Mouse (Mus musculus) hindbrain, embryonic 11.5 days (tissue): ENCODE measurements at regions not wholly inside any gene's neighbourhood (a gene's known extent, or its start where the extent isn't known, plus 50 kb on each side); places are given as distances from the start of the nearest gene placed in this dataset.

Experiments used
- ATAC-seq: fragments of 200-750 bp; cut with Nextera tagmentation; 2 replicates; pipeline ENCODE4 v1.8.0; 2017; ENCODE audit warnings: mild to moderate bottlenecking, moderate TSS enrichment, moderate library complexity; ENCODE audit not compliant: low FRiP score
- DNase-seq: peaks from one replicate; pipeline ENCODE4 v3.0.0-alpha.2; 2015; ENCODE audit warnings: low spot score
- H3K27ac ChIP-seq: fragments of 300-500 bp; sonication (generic); 2 replicates; pipeline ENCODE4 v1.5.1; 2014; ENCODE audit warnings: mild to moderate bottlenecking, low read depth, low read length
- H3K27me3 ChIP-seq: fragments of 300-500 bp; sonication (generic); 2 replicates; pipeline ENCODE4 v1.6.1; 2014; ENCODE audit warnings: mild to moderate bottlenecking, low read length, moderate library complexity, mixed read lengths; ENCODE audit not compliant: control insufficient read depth, insufficient read depth
- H3K36me3 ChIP-seq: fragments of 300-500 bp; sonication (generic); 2 replicates; pipeline ENCODE4 v1.6.1; 2014; ENCODE audit warnings: mild to moderate bottlenecking, low read length, moderate library complexity, mixed read lengths; ENCODE audit not compliant: control insufficient read depth, insufficient read depth
- H3K4me1 ChIP-seq: fragments of 300-500 bp; sonication (generic); replicated peaks from 2 replicates; pipeline ENCODE4 v1.6.1; 2014; ENCODE audit warnings: low read length, mixed read lengths; ENCODE audit not compliant: control insufficient read depth, insufficient read depth
- H3K4me2 ChIP-seq: fragments of 300-500 bp; sonication (generic); replicated peaks from 2 replicates; pipeline ENCODE4 v1.6.1; 2014; ENCODE audit warnings: mild to moderate bottlenecking, low read depth, low read length
- H3K4me3 ChIP-seq: fragments of 300-500 bp; sonication (generic); 2 replicates; pipeline ENCODE4 v1.5.1; 2014; ENCODE audit warnings: low read depth, low read length
- H3K9ac ChIP-seq: fragments of 300-500 bp; sonication (generic); 2 replicates; pipeline ENCODE4 v1.6.1; 2014; ENCODE audit warnings: low read depth, low read length
- H3K9me3 ChIP-seq: fragments of 300-500 bp; sonication (generic); 2 replicates; pipeline ENCODE4 v1.6.1; 2016; ENCODE audit warnings: low read length; ENCODE audit not compliant: control insufficient read depth
- WGBS: fragments of 180-500 bp; shearing (Covaris S2); extraction: QIAGEN DNeasy Blood & Tissue Kit; methylation state at CpG from one replicate; pipeline ENCODE4 v1.1.7; 2014; 5-methylcytosine and 5-hydroxymethylcytosine counted together

GRCm38 (mm10) chr17:64229225-64229976 is 102.3 kb downstream of the Pja2 start:
- H3K27ac ChIP-seq, result no peak overlapping the region
- WGBS, result 74% methylated on average over 5 of the region's 5 CpGs
- 0 out of 2 replicates have a peak, but pooled peaks have one; percentile 7 for ATAC-seq
- no peak overlapping the region for H3K9ac ChIP-seq
- no peaks in the 10 kb centered on the region for H3K27me3 ChIP-seq
- H3K4me3 ChIP-seq, result no peak overlapping the region
- no peak overlapping the region for H3K4me2 ChIP-seq
- no peak for DNase-seq
- no peaks in the 10 kb centered on the region for H3K36me3 ChIP-seq
- no peaks in the 10 kb centered on the region for H3K4me1 ChIP-seq
- H3K9me3 ChIP-seq, result no peaks in the 10 kb centered on the region

GRCm38 (mm10) chr17:64214599-64214998 is 117.1 kb downstream of the Pja2 start:
- 25% methylated on average over 7 of the region's 7 CpGs for WGBS
- H3K36me3 ChIP-seq, result no peaks in the 10 kb centered on the region
- H3K9ac ChIP-seq, result no peak overlapping the region
- DNase-seq, result no peak
- no peak overlapping the region for H3K4me3 ChIP-seq
- no peaks in the 10 kb centered on the region for H3K27me3 ChIP-seq
- H3K9me3 ChIP-seq, result no peaks in the 10 kb centered on the region
- no peak overlapping the region for H3K27ac ChIP-seq
- no peaks in the 10 kb centered on the region for H3K4me1 ChIP-seq
- H3K4me2 ChIP-seq, result no peak overlapping the region
- ATAC-seq, result no peak

DNA sequence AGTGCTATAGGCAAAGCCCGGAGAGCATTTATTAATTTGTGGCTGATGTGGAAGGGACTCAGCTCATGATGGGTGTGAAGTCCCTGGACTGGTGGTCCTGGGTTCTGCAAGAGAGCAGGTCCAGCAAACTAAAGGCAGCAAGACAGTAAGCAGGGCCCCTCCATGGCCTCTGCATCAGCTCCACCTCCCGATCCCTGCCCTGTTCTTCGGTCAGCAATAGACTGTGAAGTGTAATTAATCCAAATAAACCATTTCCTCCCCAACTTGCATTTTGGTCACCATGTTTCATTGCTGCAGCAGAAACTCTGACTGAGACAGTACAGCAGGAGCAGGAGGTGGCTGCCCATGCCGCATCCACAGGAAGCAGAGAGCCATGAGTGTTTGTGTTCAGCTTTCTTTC is 118.5 kb downstream of the Pja2 start:
- 86% methylated on average over 4 of the region's 4 CpGs for WGBS
- no peak for ATAC-seq
- DNase-seq, result no peak

GRCm38 (mm10) chr17:64211281-64211680 is 120.4 kb downstream of the Pja2 start:
- 90% methylated on average over 8 of the region's 8 CpGs for WGBS
- Histone ChIP-seq H3K27ac (no peak overlapping the region), H3K9me3 (no peaks in the 10 kb centered on the region), H3K4me3 (no peak overlapping the region), H3K4me2 (no peak overlapping the region), H3K36me3 (no peaks in the 10 kb centered on the region), H3K9ac (no peak overlapping the region), H3K4me1 (no peaks in the 10 kb centered on the region), H3K27me3 (no peaks in the 10 kb centered on the region)
- DNase-seq (no peak), ATAC-seq (no peak)

More for the DNA sequence above, 118.5 kb downstream of the Pja2 start:
- Histone ChIP-seq H3K9me3 (no peaks in the 10 kb centered on the region), H3K9ac (no peak overlapping the region), H3K27me3 (no peaks in the 10 kb centered on the region), H3K36me3 (no peaks in the 10 kb centered on the region), H3K4me1 (no peaks in the 10 kb centered on the region), H3K4me2 (no peak overlapping the region), H3K27ac (no peak overlapping the region), H3K4me3 (no peak overlapping the region)

DNA sequence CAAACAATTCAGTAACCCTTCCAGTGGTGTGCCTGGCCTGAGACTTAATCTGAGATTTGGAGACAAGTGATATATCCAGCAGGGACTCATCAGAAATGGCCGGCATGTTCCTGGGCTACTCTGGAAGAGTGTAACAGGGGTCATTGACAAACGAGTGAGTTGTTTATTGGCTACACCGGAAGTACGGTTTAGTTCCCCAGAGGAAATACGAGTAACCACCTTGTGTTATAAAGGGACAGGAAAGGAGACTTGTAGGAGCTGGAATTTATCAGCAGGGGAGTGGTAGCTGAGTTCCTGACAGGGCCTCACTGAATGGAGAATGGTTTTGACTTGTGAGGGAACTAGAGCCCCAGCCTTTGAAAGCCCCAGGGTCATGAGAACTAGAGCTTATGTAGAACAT is 121.3 kb downstream of the Pja2 start:
- Histone ChIP-seq H3K4me1 (no peaks in the 10 kb centered on the region), H3K4me3 (no peak overlapping the region), H3K27me3 (no peaks in the 10 kb centered on the region), H3K9me3 (no peaks in the 10 kb centered on the region), H3K4me2 (no peak overlapping the region), H3K27ac (no peak overlapping the region), H3K36me3 (no peaks in the 10 kb centered on the region), H3K9ac (no peak overlapping the region)
- DNase-seq, result no peak
- ATAC-seq, result no peak
- 66% methylated on average over 5 of the region's 5 CpGs for WGBS

DNA sequence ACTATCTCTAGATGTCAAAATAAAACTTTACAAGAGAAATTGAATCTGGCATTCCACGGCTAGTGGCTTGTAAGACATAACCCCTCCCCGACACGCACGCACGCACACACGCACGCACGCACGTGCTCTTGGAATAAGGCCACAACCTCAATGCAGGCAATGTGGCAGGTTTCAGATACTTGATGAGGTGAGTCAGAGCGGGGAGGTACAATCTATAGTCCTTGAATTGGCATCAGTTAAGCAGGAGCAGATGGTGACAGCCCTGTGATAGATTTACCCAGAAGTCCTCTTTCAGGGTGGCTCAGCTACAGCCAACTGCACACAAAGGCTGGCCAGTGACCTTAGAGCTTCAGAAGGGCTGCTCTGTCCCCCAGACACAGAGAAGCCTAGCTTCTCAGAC is 122.1 kb downstream of the Pja2 start:
- H3K4me2 ChIP-seq, result no peak overlapping the region
- no peak overlapping the region for H3K27ac ChIP-seq
- ATAC-seq (no peak), DNase-seq (no peak)
- H3K27me3 ChIP-seq, result no peaks in the 10 kb centered on the region
- H3K4me3 ChIP-seq, result no peak overlapping the region
- H3K36me3 ChIP-seq, result no peaks in the 10 kb centered on the region
- H3K9me3 ChIP-seq, result no peaks in the 10 kb centered on the region
- no peak overlapping the region for H3K9ac ChIP-seq
- H3K4me1 ChIP-seq, result no peaks in the 10 kb centered on the region
- WGBS, result 91% methylated on average over 10 of the region's 10 CpGs

DNA sequence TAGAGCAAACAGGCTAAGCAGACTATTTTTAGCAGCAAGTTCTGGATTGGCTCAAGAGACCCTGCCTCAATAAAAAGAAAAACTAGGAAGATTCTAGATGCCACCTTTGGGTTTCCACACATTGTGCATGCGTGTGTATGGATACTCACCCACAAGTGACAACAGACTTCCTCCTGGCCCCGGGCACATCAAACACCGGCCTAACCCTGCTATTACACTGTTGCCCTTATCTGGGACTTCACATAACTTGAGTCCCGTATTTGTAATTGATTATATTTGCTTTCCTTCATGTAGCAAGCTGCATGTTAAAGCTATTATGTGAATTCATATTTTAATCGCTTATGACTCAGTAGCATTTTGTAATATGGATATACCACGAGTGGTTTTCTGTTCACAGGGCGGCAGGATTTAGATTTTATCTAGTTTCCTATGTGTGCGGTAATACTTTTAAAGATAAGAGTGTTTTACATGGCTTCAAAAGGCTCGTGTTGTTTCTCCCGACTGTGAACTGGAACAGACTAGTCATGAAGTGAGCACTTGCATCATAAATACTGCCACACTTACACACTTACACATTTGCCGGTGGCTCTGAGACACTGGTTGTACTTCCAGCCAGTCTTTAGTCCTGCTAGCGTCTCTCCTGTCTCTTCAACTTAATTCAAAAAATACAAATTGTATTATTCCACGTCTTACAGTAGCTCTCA is 123.4 kb downstream of the Pja2 start:
- Histone ChIP-seq H3K4me3 (no peak overlapping the region), H3K4me1 (no peaks in the 10 kb centered on the region), H3K4me2 (no peak overlapping the region), H3K27me3 (no peaks in the 10 kb centered on the region), H3K27ac (no peak overlapping the region), H3K9me3 (no peaks in the 10 kb centered on the region), H3K9ac (no peak overlapping the region), H3K36me3 (no peaks in the 10 kb centered on the region)
- WGBS, result 91% methylated on average over 13 of the region's 13 CpGs
- DNase-seq, result no peak
- no peak for ATAC-seq

DNA sequence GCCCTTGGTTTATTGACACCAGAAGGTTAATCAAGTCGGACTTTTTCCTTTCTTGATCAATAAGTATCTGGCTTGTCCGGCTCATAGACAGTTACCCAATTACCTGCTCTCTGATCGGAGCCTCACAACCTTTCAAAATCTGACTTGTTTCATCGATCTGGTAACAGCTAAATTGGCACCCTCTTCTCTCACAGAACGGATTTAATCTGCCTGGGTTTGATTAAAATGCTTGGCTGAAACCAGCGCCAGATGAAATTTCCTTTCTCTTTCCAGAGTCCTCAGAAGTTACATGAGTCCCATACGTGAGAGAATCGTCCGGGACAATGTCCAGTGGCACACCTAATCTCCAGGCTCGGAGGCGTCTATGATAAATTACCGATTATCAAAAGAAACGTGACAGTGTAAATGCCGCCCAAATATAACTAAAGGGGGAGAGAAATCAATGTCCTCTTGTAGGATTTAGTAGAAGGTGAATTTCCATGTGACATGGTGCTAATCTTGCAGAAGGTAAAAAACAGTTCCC is 125.5 kb downstream of the Pja2 start:
- no peaks in the 10 kb centered on the region for H3K9me3 ChIP-seq
- no peak overlapping the region for H3K4me3 ChIP-seq
- no peak overlapping the region for H3K9ac ChIP-seq
- no peaks in the 10 kb centered on the region for H3K4me1 ChIP-seq
- H3K27ac ChIP-seq, result no peak overlapping the region
- ATAC-seq, result no peak
- WGBS, result 77% methylated on average over 14 of the region's 14 CpGs
- no peaks in the 10 kb centered on the region for H3K36me3 ChIP-seq
- H3K4me2 ChIP-seq, result no peak overlapping the region
- no peaks in the 10 kb centered on the region for H3K27me3 ChIP-seq
- DNase-seq, result no peak

DNA sequence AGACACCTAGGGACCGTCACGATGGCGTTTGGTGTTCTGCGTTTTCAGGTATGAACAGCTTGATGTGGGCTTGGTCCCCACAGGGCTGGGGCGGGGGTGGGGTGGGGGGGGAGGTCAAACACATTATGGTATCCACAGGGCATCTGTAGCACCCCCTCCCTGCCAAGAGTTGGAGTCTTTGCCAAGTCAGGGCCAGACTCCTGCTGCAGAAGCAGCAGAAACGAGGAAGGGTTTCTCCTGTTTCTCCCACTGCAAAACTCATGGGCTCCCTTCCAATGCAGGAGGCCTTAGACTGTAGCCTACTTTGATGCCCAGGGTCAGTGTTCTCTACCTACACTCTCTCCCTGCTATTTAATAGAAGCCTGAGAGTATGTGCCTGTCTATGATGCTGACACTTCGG is 128.1 kb downstream of the Pja2 start:
- Histone ChIP-seq H3K4me3 (no peak overlapping the region), H3K27me3 (no peaks in the 10 kb centered on the region), H3K4me1 (no peaks in the 10 kb centered on the region), H3K27ac (no peak overlapping the region), H3K4me2 (no peak overlapping the region), H3K9me3 (no peaks in the 10 kb centered on the region), H3K36me3 (no peaks in the 10 kb centered on the region), H3K9ac (no peak overlapping the region)
- 88% methylated on average over 7 of the region's 7 CpGs for WGBS
- DNase-seq (no peak), ATAC-seq (no peak)
